Mouse (Mus musculus) G1E (cell line): ENCODE data around the gene Eda2r. TPM values are rescaled to one million over a fixed set of nuclear protein-coding genes. Genes with fewer than 3 reads are reported as not detected.

Experiments
- ATAC-seq: 2 replicates; pipeline ENCODE4 v1.8.0; 2016; ENCODE audit warnings: mild to moderate bottlenecking; ENCODE audit not compliant: insufficient number of reproducible peaks, poor library complexity, low FRiP score, severe bottlenecking; ENCODE audit errors: extremely low read depth
- DNase-seq: peaks from one replicate; pipeline ENCODE4 v3.0.0; 2012; ENCODE audit warnings: low spot score
- H3K27me3 ChIP-seq: 2 replicates; pipeline ENCODE4 v1.6.1; 2012; ENCODE audit warnings: mild to moderate bottlenecking, low read length, inconsistent platforms; ENCODE audit not compliant: insufficient read depth
- H3K36me3 ChIP-seq: replicated peaks from 2 replicates; pipeline ENCODE3; 2012; ENCODE audit warnings: mild to moderate bottlenecking, inconsistent platforms
- H3K4me1 ChIP-seq: 2 replicates; pipeline ENCODE4 v1.6.1; 2012; ENCODE audit warnings: low read depth, low read length, inconsistent platforms, mixed read lengths; ENCODE audit not compliant: insufficient read depth
- H3K4me3 ChIP-seq: 2 replicates; pipeline ENCODE4 v1.5.1; 2012; ENCODE audit warnings: low read depth, mild to moderate bottlenecking, inconsistent platforms, low read length, moderate library complexity, mixed read lengths
- H3K9me3 ChIP-seq: replicated peaks from 2 replicates; pipeline ENCODE4 v1.6.1; 2012; ENCODE audit warnings: inconsistent platforms
- CTCF ChIP-seq: IDR thresholded peaks from 2 replicates; pipeline ENCODE4 v1.5.1; 2012; ENCODE audit warnings: low read depth, low read length, inconsistent platforms, mixed read lengths
- GATA1 ChIP-seq: IDR thresholded peaks from 2 replicates; pipeline ENCODE4 v1.6.1; 2012; ENCODE audit warnings: borderline replicate concordance, low read length, inconsistent platforms, mixed read lengths
- GATA2 ChIP-seq: IDR thresholded peaks from 2 replicates; pipeline ENCODE4 v1.6.1; 2012; ENCODE audit warnings: low read depth, low read length, inconsistent platforms, borderline replicate concordance
- POLR2AphosphoS5 ChIP-seq: IDR thresholded peaks from 2 replicates; pipeline ENCODE4 v1.6.1; 2012; ENCODE audit warnings: low read depth, low read length, inconsistent platforms; ENCODE audit not compliant: insufficient replicate concordance
- TAL1 ChIP-seq: conservative IDR thresholded peaks from 2 replicates; pipeline ENCODE4 v1.6.1; 2012; ENCODE audit warnings: low read depth, low read length, inconsistent platforms, mixed read lengths
- polyA plus RNA-seq: library from polyadenylated mRNA; stranded (reverse); fragments of >175 nt; gene quantifications from 2 replicates; pipeline ENCODE4 v1.2.3, GENCODE M21; 2012
- total RNA-seq, 2 experiments: library from RNA; stranded (forward) in 1 of 2; stranded (reverse) in 1 of 2; fragments of 200-1000 nt in 1 of 2; fragments of >200 nt in 1 of 2; fragmentation: Nextera tagmentation in 1 of 2; gene quantifications; 2 replicates each; pipeline ENCODE4 v1.2.3; 2014 to 2017

Gene Eda2r
- total RNA-seq (2014; fragmentation: Nextera tagmentation) (6.2 and 7.8 TPM in 2 replicates), total RNA-seq (2017) (3.3 and 3.6 TPM in 2 replicates), polyA plus RNA-seq (0.12 and 0.14 TPM in 2 replicates)

DNA sequence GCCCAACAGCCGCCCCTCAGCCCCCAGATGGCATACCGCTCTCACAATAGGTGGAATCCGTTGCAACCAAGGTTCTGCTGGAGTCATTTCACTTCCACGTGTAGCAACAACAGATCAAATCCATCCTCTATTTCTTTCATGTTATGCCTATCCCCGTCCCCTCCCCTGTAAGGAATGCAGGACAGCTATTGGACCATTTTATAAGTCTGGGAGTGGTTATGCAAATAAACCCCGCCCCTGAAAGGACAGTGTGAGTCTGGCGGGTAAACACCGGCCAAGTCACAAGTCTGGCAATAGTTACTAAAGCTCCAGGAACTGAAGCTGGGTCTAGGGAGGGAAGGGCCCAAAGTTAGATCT is at the start of gene Eda2r:
Gene Eda2r, minus strand, starts transcription at position 152 of the 357 bp plus-strand sequence.
- Histone ChIP-seq H3K9me3 (no peaks in the 10 kb centered on the region), H3K27me3 (no peaks in the 10 kb centered on the region), H3K4me1 (peaks cover 7% of the 10 kb centered on the region), H3K36me3 (no peaks in the 10 kb centered on the region), H3K4me3 (peak within 1 kb of the TSS; percentile 68)
- peak; percentile 93 for ATAC-seq
- peak; percentile 25 for DNase-seq
- no peak for TF ChIP-seq GATA2

DNA sequence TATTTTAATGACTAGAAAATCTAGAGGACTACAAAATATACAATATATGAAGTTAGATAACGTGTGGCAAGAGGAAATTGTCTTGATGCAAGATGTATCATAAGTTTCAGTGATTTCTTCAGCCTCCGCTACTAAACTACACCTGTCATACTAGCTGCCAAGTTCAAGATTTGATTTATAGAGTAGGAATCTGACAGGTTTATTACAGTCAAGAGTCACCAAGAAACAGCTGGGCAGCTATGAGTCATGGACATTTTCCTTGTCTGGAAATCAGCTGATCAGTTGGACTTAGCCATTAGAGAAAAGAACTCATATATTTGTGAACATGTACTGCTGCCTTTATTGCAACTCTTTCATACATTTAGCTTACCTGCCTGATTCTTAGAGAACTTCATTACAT is 20.9 kb upstream of the Eda2r start:
- ATAC-seq, result no peak
- Histone ChIP-seq H3K9me3 (no peaks in the 10 kb centered on the region), H3K4me3 (no peak overlapping the region), H3K36me3 (no peaks in the 10 kb centered on the region), H3K27me3 (no peaks in the 10 kb centered on the region), H3K4me1 (no peaks in the 10 kb centered on the region)
- no peak for TF ChIP-seq GATA1
- TF ChIP-seq POLR2AphosphoS5, result no peak
- TF ChIP-seq TAL1, result no peak
- TF ChIP-seq GATA2, result no peak
- no peak for TF ChIP-seq CTCF
- DNase-seq, result no peak

DNA sequence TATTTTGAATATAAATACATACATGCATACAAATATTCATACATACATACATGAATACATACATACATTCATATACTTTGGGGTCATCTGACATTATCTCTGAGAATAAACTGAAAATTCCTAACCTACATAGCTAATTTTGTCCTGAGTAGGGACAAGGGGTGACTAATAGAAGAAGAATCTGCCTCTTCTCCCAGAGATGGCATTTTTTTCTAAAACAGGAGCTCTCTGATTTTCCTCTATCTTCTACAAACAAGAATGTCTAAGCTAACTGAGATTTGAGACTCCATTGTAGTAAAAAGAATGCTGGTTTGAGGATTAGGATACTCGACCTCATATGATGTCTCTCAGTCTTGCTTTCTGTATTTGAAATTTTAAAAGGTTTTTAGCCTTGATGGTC is 1.1 kb upstream of the Eda2r start:
- no peaks in the 10 kb centered on the region for H3K9me3 ChIP-seq
- no peaks in the 10 kb centered on the region for H3K36me3 ChIP-seq
- DNase-seq (no peak), ATAC-seq (no peak)
- H3K4me1 ChIP-seq, result peaks cover 7% of the 10 kb centered on the region
- H3K27me3 ChIP-seq, result no peaks in the 10 kb centered on the region
- TF ChIP-seq CTCF, result no peak
- no peak overlapping the region for H3K4me3 ChIP-seq

DNA sequence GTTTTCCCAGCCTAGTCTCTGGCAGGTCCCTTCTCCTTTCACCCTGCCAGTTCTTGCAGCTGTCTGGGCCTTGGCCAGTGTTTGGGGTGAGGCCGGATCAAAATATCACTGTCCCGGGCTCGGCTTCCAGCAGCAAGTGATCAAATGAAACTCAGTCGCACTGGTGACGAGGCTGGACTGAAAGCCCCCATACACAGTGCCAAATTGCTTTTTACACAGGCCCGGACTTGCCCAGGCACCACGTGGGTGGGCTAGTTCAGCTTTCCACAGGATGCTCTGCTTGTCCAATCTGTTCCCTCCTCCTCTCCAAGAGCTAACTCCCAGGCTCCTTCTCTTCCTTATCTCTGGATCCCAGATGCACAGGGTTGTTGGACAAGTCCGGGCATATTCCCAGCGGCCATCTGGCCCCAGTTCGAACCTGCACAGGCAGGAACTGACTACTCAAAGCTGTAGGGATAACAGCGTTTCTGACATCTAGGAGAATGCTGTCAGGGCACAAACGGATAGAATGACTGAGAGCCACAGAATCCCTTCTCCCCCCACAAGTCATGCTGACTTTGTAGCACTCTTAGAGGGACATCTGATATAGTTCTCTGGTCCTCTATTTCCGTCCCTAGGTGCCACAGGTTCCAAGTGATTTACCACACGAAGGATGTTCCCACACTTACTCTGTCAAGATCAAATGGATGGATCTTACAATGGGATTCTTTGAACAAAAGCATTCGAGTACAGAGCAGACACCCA is 523 bp downstream of the Eda2r start:
- Histone ChIP-seq H3K4me1 (peaks cover 7% of the 10 kb centered on the region), H3K9me3 (no peaks in the 10 kb centered on the region), H3K27me3 (no peaks in the 10 kb centered on the region), H3K36me3 (no peaks in the 10 kb centered on the region), H3K4me3 (peak overlapping the region; percentile 68)
- peak; percentile 1 for DNase-seq
- peak; percentile 31; the same call in 1 of the 2 replicates for ATAC-seq
- TF ChIP-seq TAL1 (peak; percentile 44; the same call in 1 of the 2 replicates), GATA2 (no peak), GATA1 (no peak), CTCF (no peak), POLR2AphosphoS5 (no peak)

DNA sequence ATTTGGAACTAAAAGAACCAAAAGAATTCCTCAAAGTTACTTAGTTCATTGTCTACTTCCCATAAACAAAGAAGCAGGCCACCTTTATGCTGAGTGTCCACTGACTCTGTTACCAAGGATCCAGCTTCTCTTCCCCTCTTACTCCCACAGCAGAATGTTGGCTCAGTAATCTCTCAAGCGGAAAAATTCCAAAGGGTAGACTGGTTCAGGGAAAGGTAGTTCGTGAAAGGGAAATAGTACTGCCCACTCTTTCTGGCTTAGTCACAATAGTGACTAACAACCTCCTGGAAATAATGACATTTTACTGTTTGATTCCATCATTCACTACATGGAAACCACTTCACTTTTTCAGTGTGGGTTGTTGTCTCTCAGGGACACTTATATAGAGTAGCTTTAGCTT is 4.2 kb downstream of the Eda2r start:
- ATAC-seq (no peak), DNase-seq (no peak)
- no peaks in the 10 kb centered on the region for H3K9me3 ChIP-seq
- H3K27me3 ChIP-seq, result no peaks in the 10 kb centered on the region
- H3K36me3 ChIP-seq, result peaks cover 5% of the 10 kb centered on the region
- no peak for TF ChIP-seq CTCF
- no peak overlapping the region for H3K4me3 ChIP-seq
- H3K4me1 ChIP-seq, result peaks cover 7% of the 10 kb centered on the region

DNA sequence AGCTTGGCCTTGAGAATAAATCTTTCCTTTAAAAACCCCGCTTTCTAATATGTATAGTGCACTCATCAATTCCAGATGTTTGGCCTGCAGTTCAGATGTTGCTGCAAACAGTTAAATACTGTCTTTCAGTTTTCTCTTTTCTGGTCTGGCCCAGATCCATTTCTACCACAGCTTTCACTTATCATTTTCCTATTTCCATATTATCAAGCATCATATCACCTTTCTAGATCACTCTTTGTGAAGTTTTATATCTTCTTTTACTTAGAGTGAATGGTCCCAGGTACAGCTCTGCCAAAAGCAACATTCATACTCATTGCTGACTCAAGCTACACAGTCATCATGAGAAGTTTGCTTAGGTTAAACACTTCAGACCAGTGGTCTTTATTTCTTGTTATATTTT is 7.8 kb downstream of the Eda2r start:
- Histone ChIP-seq H3K4me3 (no peak overlapping the region), H3K4me1 (no peaks in the 10 kb centered on the region), H3K27me3 (no peaks in the 10 kb centered on the region), H3K9me3 (no peaks in the 10 kb centered on the region), H3K36me3 (peaks cover 10% of the 10 kb centered on the region)
- ATAC-seq (no peak), DNase-seq (no peak)
- TF ChIP-seq GATA2, result no peak
- TF ChIP-seq CTCF, result no peak
- TF ChIP-seq GATA1, result no peak

DNA sequence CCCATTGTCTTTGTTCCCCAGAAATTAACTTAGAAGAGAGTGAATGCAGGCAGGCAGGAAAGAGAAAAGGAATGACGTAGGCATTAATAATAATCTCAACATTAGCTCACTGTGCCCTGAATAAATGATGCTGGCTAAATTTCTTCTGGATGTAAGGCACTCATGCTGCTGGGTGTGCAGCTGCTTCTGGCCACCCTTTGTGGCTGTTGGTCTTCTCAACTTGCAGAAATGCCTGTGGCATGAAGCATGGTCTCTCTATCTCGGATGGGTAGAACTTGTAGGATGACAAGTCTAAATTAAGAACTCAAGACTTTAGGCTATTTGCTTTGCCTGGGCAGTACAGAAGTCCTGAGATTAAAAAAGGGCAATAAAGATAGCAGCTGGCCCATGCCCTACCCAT is 8.3 kb downstream of the Eda2r start:
- ATAC-seq (no peak), DNase-seq (no peak)
- H3K4me3 ChIP-seq, result no peak overlapping the region
- no peaks in the 10 kb centered on the region for H3K4me1 ChIP-seq
- no peaks in the 10 kb centered on the region for H3K9me3 ChIP-seq
- H3K36me3 ChIP-seq, result peaks cover 10% of the 10 kb centered on the region
- H3K27me3 ChIP-seq, result no peaks in the 10 kb centered on the region
- TF ChIP-seq CTCF, result no peak
- TF ChIP-seq GATA1, result no peak
- no peak for TF ChIP-seq GATA2
- no peak for TF ChIP-seq POLR2AphosphoS5
- TF ChIP-seq TAL1, result no peak
